Mouse (Mus musculus) layer of hippocampus, adult 9-10 months (tissue): ENCODE data around the gene Prnd.

Experiments
- DNase-seq: peaks from one replicate; pipeline ENCODE4 v3.0.0; 2022; ENCODE audit warnings: low spot score

Prnd gene

GRCm38 (mm10) chr2:131940506-131940905, 10.2 kb upstream of the Prnd start:
- no peak for DNase-seq

DNA sequence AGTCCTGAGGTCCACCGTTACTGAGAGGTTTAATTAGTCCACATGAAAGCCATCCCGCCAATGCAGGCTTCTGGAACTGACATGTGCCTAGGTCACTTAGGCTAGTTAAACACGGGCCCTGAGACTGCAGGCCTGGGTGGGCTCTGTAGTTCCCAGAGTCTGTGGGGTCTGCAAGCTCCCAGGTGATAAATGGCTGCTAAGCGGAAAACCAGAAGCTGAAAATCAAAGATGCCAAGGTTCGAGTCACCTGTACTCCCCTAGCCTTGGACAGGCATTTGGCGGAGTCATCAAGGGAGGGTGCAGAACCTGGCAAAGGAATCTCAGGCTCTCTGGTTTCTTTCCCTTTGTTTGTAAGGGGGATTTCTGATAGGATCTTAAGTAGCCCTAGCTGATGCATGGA, 9.2 kb upstream of the Prnd start:
- no peak for DNase-seq

- DNase-seq = no peak
These were observed 6.3 kb upstream of the Prnd start for GRCm38 (mm10) chr2:131944370-131944769.

DNA sequence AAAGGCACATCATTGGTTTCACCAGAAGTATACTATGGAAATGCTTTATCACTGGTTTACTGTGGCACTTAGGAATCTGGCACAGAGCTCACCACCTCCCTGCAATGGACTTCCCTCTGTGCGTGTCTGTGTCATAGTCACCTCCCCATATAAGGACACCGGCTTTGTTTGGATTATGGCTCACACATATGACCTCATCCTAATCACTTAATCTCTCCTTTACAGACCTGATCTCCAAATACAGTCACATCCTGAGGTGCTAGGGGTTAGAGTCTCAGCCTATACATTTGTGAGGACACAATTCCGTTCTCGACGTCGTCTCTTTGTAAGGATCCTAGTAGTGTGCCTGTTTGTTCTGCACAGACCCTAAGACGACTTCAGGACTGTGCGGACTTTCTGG, 5.4 kb upstream of the Prnd start:
- no peak for DNase-seq

GRCm38 (mm10) chr2:131945765-131946164, 4.9 kb upstream of the Prnd start:
- no peak for DNase-seq

GRCm38 (mm10) chr2:131946351-131946750, 4.3 kb upstream of the Prnd start:
- no peak for DNase-seq

DNA sequence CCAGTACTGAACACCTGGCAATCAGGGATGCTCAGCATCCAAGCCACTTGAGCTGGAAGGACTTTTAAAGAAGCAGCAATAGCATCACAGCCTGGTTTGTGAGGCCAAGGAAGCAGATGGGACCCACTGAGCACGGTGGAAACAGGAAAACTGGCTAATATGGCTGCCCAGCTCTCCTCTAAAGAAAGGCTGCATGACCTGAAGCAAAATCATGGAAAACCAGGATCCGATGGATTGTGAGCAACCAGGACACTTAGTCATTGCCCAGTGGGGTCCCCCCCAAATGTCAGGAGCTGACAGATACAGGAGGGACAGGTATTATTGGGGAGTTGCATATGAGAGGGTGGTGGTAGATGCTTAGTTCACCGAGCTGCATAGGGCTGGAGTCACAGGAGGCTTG, 2.5 kb upstream of the Prnd start:
- no peak for DNase-seq

- no peak for DNase-seq
These were observed 1.6 kb upstream of the Prnd start for GRCm38 (mm10) chr2:131948916-131949639.

GRCm38 (mm10) chr2:131949767-131950597, 679 bp upstream of the Prnd start:
- DNase-seq = peak; percentile 63

DNA sequence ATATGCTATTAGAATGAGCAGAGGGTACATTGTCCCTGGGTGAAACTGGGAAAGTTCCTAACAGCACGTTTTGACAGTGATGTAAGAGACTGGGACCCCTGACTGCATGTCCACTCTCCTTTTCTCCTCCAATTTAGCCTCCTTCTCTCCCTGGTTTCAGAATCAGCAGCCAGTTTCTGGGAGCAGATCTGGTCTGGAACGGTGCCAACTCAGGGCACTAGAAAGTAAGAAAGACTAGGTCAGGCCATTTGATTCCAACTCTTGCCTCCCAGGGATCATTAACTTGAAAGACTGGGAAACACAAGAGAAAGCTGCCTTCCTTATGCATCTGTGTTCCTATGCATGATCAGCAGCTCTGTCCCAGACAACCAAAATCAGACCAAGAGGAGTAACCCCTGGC, 1.8 kb downstream of the Prnd start:
- DNase-seq = no peak

GRCm38 (mm10) chr2:131952961-131953538, 2.4 kb downstream of the Prnd start:
- DNase-seq = no peak

DNA sequence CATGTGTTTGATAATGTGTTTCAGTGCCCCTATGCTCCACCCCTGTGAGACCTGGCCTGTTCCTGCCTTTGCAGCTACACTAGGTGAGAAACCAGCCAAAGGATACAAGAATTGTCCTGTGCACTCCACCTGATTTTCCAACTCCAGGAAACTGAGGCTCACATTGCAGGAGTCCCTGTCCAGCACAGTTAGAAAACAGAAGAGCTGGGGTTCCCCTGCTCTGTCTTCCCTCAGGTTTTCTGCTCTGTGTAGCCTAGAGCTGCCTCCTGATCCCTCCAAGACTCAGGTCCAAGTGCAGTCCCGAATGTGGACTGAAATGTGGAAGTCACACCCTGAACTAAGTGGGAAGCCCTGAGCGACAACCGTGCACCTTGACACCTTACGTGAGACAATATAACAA, 3.0 kb downstream of the Prnd start:
- DNase-seq = no peak

- DNase-seq = no peak
These were observed 4.2 kb downstream of the Prnd start for GRCm38 (mm10) chr2:131954835-131955234.

DNA sequence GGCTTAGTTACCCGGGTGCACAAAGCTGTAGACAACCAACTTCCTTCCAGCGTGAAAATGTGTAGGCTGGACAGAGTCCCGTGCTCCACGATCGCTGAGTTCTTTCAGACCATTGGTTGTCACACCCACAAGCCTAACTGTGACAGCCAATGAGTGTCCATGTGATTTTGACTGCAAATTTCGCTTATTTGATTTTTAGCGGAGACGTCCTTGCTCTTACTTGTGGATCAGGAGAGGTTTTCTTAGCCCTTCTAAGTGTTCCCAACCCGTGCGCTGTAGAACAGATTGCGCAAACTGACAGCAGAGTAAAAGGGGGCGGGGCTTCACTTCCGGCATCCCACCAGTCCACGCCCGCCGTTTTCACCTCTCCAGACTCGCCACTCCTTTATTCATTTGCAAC, 4.6 kb downstream of the Prnd start:
- no peak for DNase-seq

- DNase-seq = no peak
These were observed 5.9 kb downstream of the Prnd start for GRCm38 (mm10) chr2:131956336-131957256.

DNA sequence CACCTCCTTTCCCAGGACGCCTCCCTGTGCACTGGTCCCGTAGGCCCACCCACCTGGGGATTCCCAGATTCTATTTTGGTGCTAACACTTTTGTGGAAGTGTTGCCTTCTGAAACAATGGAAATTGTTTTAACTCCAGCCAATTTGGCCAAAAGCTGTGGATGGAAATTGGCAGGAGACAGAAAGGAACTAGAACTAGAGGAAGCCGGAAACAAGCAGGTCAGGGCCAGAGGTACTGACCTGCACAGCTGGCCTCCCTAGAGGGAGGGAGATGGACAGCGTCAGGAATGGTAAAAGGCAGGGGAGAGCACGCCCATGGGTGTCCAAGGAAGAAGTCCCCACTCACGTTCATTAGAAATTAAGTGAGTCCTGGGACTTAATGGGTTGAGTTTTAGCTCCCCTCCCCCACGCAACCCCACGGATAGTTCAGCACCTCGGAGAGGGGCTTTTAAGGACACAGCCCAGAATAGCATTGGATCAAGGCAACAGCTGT, 7.1 kb downstream of the Prnd start:
- no peak for DNase-seq

- DNase-seq = no peak
These were observed 11.0 kb downstream of the Prnd start for GRCm38 (mm10) chr2:131961671-131962070.

DNA sequence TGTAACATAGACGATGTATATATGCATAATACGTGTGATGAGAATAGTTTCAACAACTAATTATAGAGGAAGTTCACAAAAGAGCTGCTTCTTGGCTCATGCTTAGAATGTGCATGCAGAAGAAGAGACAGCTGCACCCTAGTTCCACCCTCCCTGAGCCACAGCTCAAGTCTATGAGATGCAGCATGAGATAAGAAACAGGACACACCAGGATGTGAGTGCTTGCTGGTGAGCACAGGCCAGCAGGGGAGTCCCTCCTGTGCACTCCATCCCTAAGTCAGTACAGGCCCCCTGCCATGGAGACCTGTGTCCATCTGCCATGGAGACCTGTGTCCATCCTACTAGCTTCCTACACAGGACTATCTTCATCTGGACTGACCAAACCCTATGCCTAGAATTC, 19.9 kb downstream of the Prnd start:
- no peak for DNase-seq

DNA sequence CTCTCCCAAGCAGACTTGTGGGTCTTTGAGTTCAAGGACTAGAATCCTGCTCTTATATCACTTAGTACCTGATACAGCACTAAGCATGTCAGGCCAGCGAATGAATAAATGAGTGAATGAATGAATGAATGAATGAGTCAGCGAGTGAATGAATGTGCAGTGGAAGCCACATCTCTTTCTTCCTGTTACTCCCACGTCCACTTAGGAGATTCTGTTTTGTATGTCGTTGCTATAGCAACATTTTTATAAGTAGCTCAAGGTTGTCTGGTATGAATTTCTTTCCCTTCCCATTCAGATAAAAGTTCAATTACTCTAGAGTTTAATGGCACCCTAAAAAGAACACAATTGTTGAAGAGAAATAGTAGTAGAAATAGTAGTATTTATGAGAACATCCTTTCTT, 20.4 kb downstream of the Prnd start:
- no peak for DNase-seq

- DNase-seq = no peak
These were observed 26.0 kb downstream of the Prnd start for GRCm38 (mm10) chr2:131976663-131977062.

GRCm38 (mm10) chr2:131980866-131981265, 30.2 kb downstream of the Prnd start:
- DNase-seq = no peak
